Mouse (Mus musculus): ENCODE data around the gene Gm9048. TPM values are rescaled to one million over a fixed set of nuclear protein-coding genes. Genes with fewer than 3 reads are reported as not detected.
A peak's percentile ranks its signal among the peaks of the same experiment; 100 is the strongest.
"Not testable (repeated sequence)": the region's sequence is repeated elsewhere in the genome, so short reads cannot be mapped to it uniquely, and the experiment has no call there.

Gene Gm9048
- polyA plus RNA-seq (2016; fragmentation: Nextera tagmentation; extraction: Ambion mirVana) = not detected in 2 replicates

DNA sequence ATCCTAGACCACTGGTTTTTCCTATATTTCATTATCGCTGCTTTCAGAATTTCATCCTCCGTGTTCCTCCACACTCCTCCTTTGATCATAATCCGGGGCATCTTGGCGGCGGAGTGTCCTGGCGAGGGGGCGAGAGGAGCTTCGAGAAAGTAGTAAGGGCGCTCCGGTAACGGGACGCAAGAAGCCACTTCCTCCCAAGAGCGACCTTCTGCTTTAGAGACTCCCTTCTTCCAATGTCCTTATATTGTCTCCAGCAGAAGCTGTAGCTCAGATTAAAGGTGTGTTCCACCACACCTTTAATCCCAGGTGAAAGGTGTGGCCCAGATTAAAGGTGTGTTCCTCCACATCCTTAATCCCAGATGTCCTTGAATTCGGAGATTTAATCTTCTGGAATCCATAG is at the start of gene Gm9048:
Gene Gm9048 (minus strand): TSS at position 101 of the 400 bp plus-strand sequence.
- ATAC-seq (ENCODE audit: low FRiP score); H3K4me3 ChIP-seq: not testable (repeated sequence)
- 92% methylated on average over 1 of the region's 14 CpGs for WGBS

GRCm38 (mm10) chr10:118370443-118370842 is 22.0 kb upstream of the Gm9048 start:
- 15% methylated on average over 10 of the region's 10 CpGs for WGBS

More for the DNA sequence above, at the start of gene Gm9048:
- not testable (repeated sequence) for H3K4me2 ChIP-seq (replicated peaks); H3K9ac ChIP-seq; H3K36me3 ChIP-seq; H3K4me1 ChIP-seq; H3K27me3 ChIP-seq; H3K27ac ChIP-seq; H3K9me3 ChIP-seq (replicated peaks)

GRCm38 (mm10) chr10:118369518-118369917 is 21.0 kb upstream of the Gm9048 start:
- WGBS = 88% methylated on average over 9 of the region's 9 CpGs

More at GRCm38 (mm10) chr10:118370443-118370842, 22.0 kb upstream of the Gm9048 start:
- Histone ChIP-seq H3K4me1 (no peaks in the 10 kb centered on the region), H3K27ac (no peak overlapping the region), H3K4me2 (replicated peaks) (peak overlapping the region; percentile 42), H3K27me3 (no peaks in the 10 kb centered on the region), H3K36me3 (no peaks in the 10 kb centered on the region), H3K9ac (no peak overlapping the region), H3K4me3 (no peak overlapping the region), H3K9me3 (replicated peaks) (no peaks in the 10 kb centered on the region)
- peak; percentile 88 for ATAC-seq (ENCODE audit: low FRiP score)

GRCm38 (mm10) chr10:118354005-118354404 is 5.5 kb upstream of the Gm9048 start, which contains the start of gene Gm9049:
TSS of gene Gm9049 (minus strand) at chr10:118354105.
- not testable (repeated sequence) for ATAC-seq (ENCODE audit: low FRiP score); H3K9ac ChIP-seq; H3K27me3 ChIP-seq; H3K4me1 ChIP-seq; H3K27ac ChIP-seq; H3K9me3 ChIP-seq (replicated peaks); H3K4me2 ChIP-seq (replicated peaks); H3K36me3 ChIP-seq; H3K4me3 ChIP-seq
- WGBS = 100% methylated on average over 1 of the region's 11 CpGs

More at GRCm38 (mm10) chr10:118369518-118369917, 21.0 kb upstream of the Gm9048 start:
- Histone ChIP-seq H3K4me1 (no peaks in the 10 kb centered on the region), H3K9me3 (replicated peaks) (no peaks in the 10 kb centered on the region), H3K4me3 (no peak overlapping the region), H3K4me2 (replicated peaks) (no peak overlapping the region), H3K27ac (no peak overlapping the region), H3K36me3 (no peaks in the 10 kb centered on the region), H3K27me3 (no peaks in the 10 kb centered on the region), H3K9ac (no peak overlapping the region)
- ATAC-seq (ENCODE audit: low FRiP score) = no peak

DNA sequence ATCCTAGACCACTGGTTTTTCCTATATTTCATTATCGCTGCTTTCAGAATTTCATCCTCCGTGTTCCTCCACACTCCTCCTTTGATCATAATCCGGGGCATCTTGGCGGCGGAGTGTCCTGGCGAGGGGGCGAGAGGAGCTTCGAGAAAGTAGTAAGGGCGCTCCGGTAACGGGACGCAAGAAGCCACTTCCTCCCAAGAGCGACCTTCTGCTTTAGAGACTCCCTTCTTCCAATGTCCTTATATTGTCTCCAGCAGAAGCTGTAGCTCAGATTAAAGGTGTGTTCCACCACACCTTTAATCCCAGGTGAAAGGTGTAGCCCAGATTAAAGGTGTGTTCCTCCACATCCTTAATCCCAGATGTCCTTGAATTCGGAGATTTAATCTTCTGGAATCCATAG is 5.3 kb downstream of the Gm9048 start, which contains the start of gene Gm9046:
Gene Gm9046 (minus strand): TSS at position 101 of the 400 bp plus-strand sequence.
- H3K4me1 ChIP-seq; H3K4me3 ChIP-seq; H3K36me3 ChIP-seq; H3K9ac ChIP-seq; H3K27ac ChIP-seq; H3K27me3 ChIP-seq; H3K4me2 ChIP-seq (replicated peaks); H3K9me3 ChIP-seq (replicated peaks); ATAC-seq (ENCODE audit: low FRiP score): not testable (repeated sequence)
- no CpG with 5 or more reads among the region's 14 CpGs for WGBS

DNA sequence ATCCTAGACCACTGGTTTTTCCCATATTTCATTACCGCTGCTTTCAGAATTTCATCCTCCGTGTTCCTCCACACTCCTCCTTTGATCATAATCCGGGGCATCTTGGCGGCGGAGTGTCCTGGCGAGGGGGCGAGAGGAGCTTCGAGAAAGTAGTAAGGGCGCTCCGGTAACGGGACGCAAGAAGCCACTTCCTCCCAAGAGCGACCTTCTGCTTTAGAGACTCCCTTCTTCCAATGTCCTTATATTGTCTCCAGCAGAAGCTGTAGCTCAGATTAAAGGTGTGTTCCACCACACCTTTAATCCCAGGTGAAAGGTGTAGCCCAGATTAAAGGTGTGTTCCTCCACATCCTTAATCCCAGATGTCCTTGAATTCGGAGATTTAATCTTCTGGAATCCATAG is 10.7 kb downstream of the Gm9048 start, which contains the start of gene Gm9045:
Gene Gm9045 (minus strand): TSS at position 101 of the 400 bp plus-strand sequence.
- not testable (repeated sequence) for ATAC-seq (ENCODE audit: low FRiP score); H3K4me1 ChIP-seq; H3K4me2 ChIP-seq (replicated peaks); H3K9ac ChIP-seq; H3K27ac ChIP-seq; H3K9me3 ChIP-seq (replicated peaks); H3K4me3 ChIP-seq; H3K36me3 ChIP-seq; H3K27me3 ChIP-seq
- WGBS = no CpG with 5 or more reads among the region's 14 CpGs

DNA sequence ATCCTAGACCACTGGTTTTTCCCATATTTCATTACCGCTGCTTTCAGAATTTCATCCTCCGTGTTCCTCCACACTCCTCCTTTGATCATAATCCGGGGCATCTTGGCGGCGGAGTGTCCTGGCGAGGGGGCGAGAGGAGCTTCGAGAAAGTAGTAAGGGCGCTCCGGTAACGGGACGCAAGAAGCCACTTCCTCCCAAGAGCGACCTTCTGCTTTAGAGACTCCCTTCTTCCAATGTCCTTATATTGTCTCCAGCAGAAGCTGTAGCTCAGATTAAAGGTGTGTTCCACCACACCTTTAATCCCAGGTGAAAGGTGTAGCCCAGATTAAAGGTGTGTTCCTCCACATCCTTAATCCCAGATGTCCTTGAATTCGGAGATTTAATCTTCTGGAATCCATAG is 16.2 kb downstream of the Gm9048 start, which contains the start of gene Gm9044:
Gene Gm9044 (minus strand): TSS at position 101 of the 400 bp plus-strand sequence.
- H3K9ac ChIP-seq; H3K9me3 ChIP-seq (replicated peaks); ATAC-seq (ENCODE audit: low FRiP score); H3K36me3 ChIP-seq; H3K27ac ChIP-seq; H3K4me3 ChIP-seq; H3K27me3 ChIP-seq; H3K4me2 ChIP-seq (replicated peaks); H3K4me1 ChIP-seq: not testable (repeated sequence)
- no CpG with 5 or more reads among the region's 14 CpGs for WGBS

- H3K27me3 ChIP-seq; H3K27ac ChIP-seq; H3K4me2 ChIP-seq (replicated peaks); ATAC-seq (ENCODE audit: low FRiP score); H3K9me3 ChIP-seq (replicated peaks); H3K4me3 ChIP-seq; H3K36me3 ChIP-seq; H3K9ac ChIP-seq; H3K4me1 ChIP-seq: not testable (repeated sequence)
- no CpG with 5 or more reads among the region's 11 CpGs for WGBS
These were observed 21.6 kb downstream of the Gm9048 start, which contains the start of gene Gm9040 for GRCm38 (mm10) chr10:118326869-118327268. TSS of gene Gm9040 (minus strand) at chr10:118326969.

DNA sequence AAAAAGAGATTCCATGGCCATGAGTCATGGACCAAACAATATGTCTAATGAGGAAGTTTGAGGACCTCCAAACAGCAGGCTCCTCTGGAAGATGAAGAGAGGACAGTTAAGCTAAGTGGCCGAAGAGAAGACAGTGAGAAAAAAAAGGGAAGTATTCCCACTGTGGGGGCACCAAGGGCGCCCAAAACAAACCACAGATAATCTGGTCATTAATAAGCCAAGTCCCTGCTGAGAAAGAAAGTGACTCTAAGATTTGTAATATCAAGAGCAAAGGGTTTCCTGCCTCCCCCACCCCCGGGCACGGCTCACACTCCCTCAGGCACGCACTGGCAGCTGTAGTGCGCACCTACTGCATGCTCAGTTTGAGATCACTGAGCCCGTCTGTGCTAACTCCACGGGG is 29.5 kb downstream of the Gm9048 start:
- WGBS = 86% methylated on average over 8 of the region's 8 CpGs

GRCm38 (mm10) chr10:118302133-118302532 is 46.3 kb downstream of the Gm9048 start:
- H3K9me3 ChIP-seq (replicated peaks); H3K27ac ChIP-seq; ATAC-seq (ENCODE audit: low FRiP score); H3K9ac ChIP-seq; H3K4me2 ChIP-seq (replicated peaks); H3K4me1 ChIP-seq; H3K36me3 ChIP-seq; H3K4me3 ChIP-seq; H3K27me3 ChIP-seq: not testable (repeated sequence)
- WGBS = 53% methylated on average over 2 of the region's 2 CpGs

More for the DNA sequence above, 29.5 kb downstream of the Gm9048 start:
- no peak overlapping the region for H3K4me2 ChIP-seq (replicated peaks)
- H3K4me3 ChIP-seq = no peak overlapping the region
- H3K27me3 ChIP-seq = no peaks in the 10 kb centered on the region
- no peak overlapping the region for H3K27ac ChIP-seq
- no peak overlapping the region for H3K9ac ChIP-seq
- no peaks in the 10 kb centered on the region for H3K36me3 ChIP-seq
- ATAC-seq (ENCODE audit: low FRiP score) = no peak
- H3K9me3 ChIP-seq (replicated peaks) = no peaks in the 10 kb centered on the region
- H3K4me1 ChIP-seq = no peaks in the 10 kb centered on the region

Other genes with a start within 250 kb of the Gm9048 start
- gene Mdm1, start 206.9 kb downstream of the Gm9048 start, polyA plus RNA-seq (2016; fragmentation: Nextera tagmentation; extraction: Ambion mirVana) = 49.8 and 50.7 TPM in 2 replicates
- not detected in 2 replicates for gene Il22, start 143.7 kb downstream of the Gm9048 start, polyA plus RNA-seq (2016; fragmentation: Nextera tagmentation; extraction: Ambion mirVana)
- gene Gm32717, start 107.9 kb downstream of the Gm9048 start, polyA plus RNA-seq (2016; fragmentation: Nextera tagmentation; extraction: Ambion mirVana) = 0.10 and 0.21 TPM in 2 replicates
- gene Gm32802, start 90.0 kb downstream of the Gm9048 start, polyA plus RNA-seq (2016; fragmentation: Nextera tagmentation; extraction: Ambion mirVana) = 0.10 and 0.21 TPM in 2 replicates
- gene Iltifb, start 53.6 kb downstream of the Gm9048 start, polyA plus RNA-seq (2016; fragmentation: Nextera tagmentation; extraction: Ambion mirVana) = not detected in 2 replicates
- gene Gm9040, start 21.7 kb downstream of the Gm9048 start, polyA plus RNA-seq (2016; fragmentation: Nextera tagmentation; extraction: Ambion mirVana) = not detected in 2 replicates
- not detected in 2 replicates for gene Gm9044, start 16.3 kb downstream of the Gm9048 start, polyA plus RNA-seq (2016; fragmentation: Nextera tagmentation; extraction: Ambion mirVana)
- 0.16 TPM in 1 of 2 replicates, not detected in the other for gene Gm9045, start 10.8 kb downstream of the Gm9048 start, polyA plus RNA-seq (2016; fragmentation: Nextera tagmentation; extraction: Ambion mirVana)
- not detected in 2 replicates for gene Gm9046, start 5.4 kb downstream of the Gm9048 start, polyA plus RNA-seq (2016; fragmentation: Nextera tagmentation; extraction: Ambion mirVana)
- 0.16 TPM in 1 of 2 replicates, not detected in the other for gene Gm9049, start 5.4 kb upstream of the Gm9048 start, polyA plus RNA-seq (2016; fragmentation: Nextera tagmentation; extraction: Ambion mirVana)
- gene Ifng, start 92.4 kb upstream of the Gm9048 start, polyA plus RNA-seq (2016; fragmentation: Nextera tagmentation; extraction: Ambion mirVana) = not detected in 2 replicates